Mouse (Mus musculus): ENCODE measurements around the gene Sptbn4. TPM values are rescaled to one million over a fixed set of nuclear protein-coding genes. Genes with fewer than 3 reads are reported as not detected.
A peak's percentile ranks its signal among the peaks of the same experiment; 100 is the strongest.

Gene Sptbn4
- polyA plus RNA-seq, 1 experiment from 2014 or later: 4.1 TPM

DNA sequence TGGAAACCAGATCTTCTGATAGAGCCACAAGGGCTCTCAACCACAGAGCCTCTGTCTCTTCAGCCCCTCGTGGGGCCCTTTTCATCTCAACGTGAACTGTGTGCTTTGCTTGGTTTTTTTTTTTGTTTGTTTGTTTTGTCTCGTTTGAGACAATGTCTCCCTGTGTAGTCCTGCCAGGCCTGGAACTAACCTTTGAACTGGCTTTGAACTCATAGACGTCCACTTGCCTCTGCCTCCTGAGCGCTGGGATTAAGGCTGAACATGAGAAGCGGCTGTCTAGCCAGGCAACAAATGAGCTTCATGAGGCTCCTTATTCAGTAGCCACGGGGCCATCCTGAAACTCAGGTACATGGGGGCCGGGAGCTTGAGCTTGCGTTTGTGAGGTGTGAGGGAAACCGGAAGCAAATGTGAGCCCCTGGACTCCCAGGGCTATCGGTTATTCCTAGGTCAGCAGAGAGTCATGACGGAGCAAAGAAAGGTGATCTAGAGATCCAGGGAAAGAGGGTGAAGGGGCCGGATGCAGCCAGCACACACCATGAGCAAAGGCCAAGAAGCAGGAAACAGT, 4.8 kb upstream of the Sptbn4 start:
- no peak for DNase-seq

GRCm38 (mm10) chr7:27451359-27451758, 3.9 kb upstream of the Sptbn4 start:
- H3K4me3 ChIP-seq (replicated peaks; ENCODE audit: low read depth, low read length): no peak overlapping the region
- no peak overlapping the region for H3K27ac ChIP-seq (replicated peaks; ENCODE audit: low read depth, low read length)
- no peak overlapping the region for H3K9ac ChIP-seq (replicated peaks; ENCODE audit: low read length)
- no peaks in the 10 kb centered on the region for H3K27me3 ChIP-seq (ENCODE audit: control insufficient read depth, insufficient read depth, low read length)
- DNase-seq: no peak
- H3K36me3 ChIP-seq (ENCODE audit: control insufficient read depth, insufficient read depth, low read length): no peaks in the 10 kb centered on the region
- WGBS: 95% methylated on average over 2 of the region's 2 CpGs
- H3K4me2 ChIP-seq (ENCODE audit: low read length): no peak overlapping the region
- no peak for ATAC-seq (ENCODE audit: low FRiP score, low TSS enrichment)
- H3K4me1 ChIP-seq (ENCODE audit: control insufficient read depth, insufficient read depth, low read length): peaks cover 9% of the 10 kb centered on the region; the same call in 1 of the 2 replicates
- no peaks in the 10 kb centered on the region for H3K9me3 ChIP-seq (ENCODE audit: control insufficient read depth, low read length)

More for the DNA sequence above, 4.8 kb upstream of the Sptbn4 start:
- H3K9ac ChIP-seq (replicated peaks; ENCODE audit: low read length): no peak overlapping the region
- no peak for ATAC-seq (ENCODE audit: low FRiP score, low TSS enrichment)
- H3K36me3 ChIP-seq (ENCODE audit: control insufficient read depth, insufficient read depth, low read length): no peaks in the 10 kb centered on the region
- 54% methylated on average over 13 of the region's 13 CpGs for WGBS
- H3K9me3 ChIP-seq (ENCODE audit: control insufficient read depth, low read length): no peaks in the 10 kb centered on the region
- H3K27me3 ChIP-seq (ENCODE audit: control insufficient read depth, insufficient read depth, low read length): no peaks in the 10 kb centered on the region
- H3K4me3 ChIP-seq (replicated peaks; ENCODE audit: low read depth, low read length): no peak overlapping the region
- no peak overlapping the region for H3K4me2 ChIP-seq (ENCODE audit: low read length)
- H3K27ac ChIP-seq (replicated peaks; ENCODE audit: low read depth, low read length): no peak overlapping the region
- peaks cover 5% of the 10 kb centered on the region; the same call in 1 of the 2 replicates for H3K4me1 ChIP-seq (ENCODE audit: control insufficient read depth, insufficient read depth, low read length)

GRCm38 (mm10) chr7:27449256-27449862, 1.9 kb upstream of the Sptbn4 start:
- H3K9ac ChIP-seq (replicated peaks; ENCODE audit: low read length): no peak overlapping the region
- peak; percentile 65 for DNase-seq
- H3K9me3 ChIP-seq (ENCODE audit: control insufficient read depth, low read length): no peaks in the 10 kb centered on the region
- H3K4me2 ChIP-seq (ENCODE audit: low read length): no peak overlapping the region
- peaks cover 13% of the 10 kb centered on the region; the same call in 1 of the 2 replicates for H3K4me1 ChIP-seq (ENCODE audit: control insufficient read depth, insufficient read depth, low read length)
- no peaks in the 10 kb centered on the region for H3K36me3 ChIP-seq (ENCODE audit: control insufficient read depth, insufficient read depth, low read length)
- H3K27me3 ChIP-seq (ENCODE audit: control insufficient read depth, insufficient read depth, low read length): no peaks in the 10 kb centered on the region
- WGBS: 62% methylated on average over 10 of the region's 10 CpGs
- H3K4me3 ChIP-seq (replicated peaks; ENCODE audit: low read depth, low read length): no peak overlapping the region
- ATAC-seq (ENCODE audit: low FRiP score, low TSS enrichment): no peak
- no peak overlapping the region for H3K27ac ChIP-seq (replicated peaks; ENCODE audit: low read depth, low read length)

GRCm38 (mm10) chr7:27448421-27449206, 1.1 kb upstream of the Sptbn4 start:
- Histone ChIP-seq H3K36me3 (ENCODE audit: control insufficient read depth, insufficient read depth, low read length) (no peaks in the 10 kb centered on the region), H3K9ac (replicated peaks; ENCODE audit: low read length) (peak overlapping the region; percentile 44; the same call in 1 of the 2 replicates), H3K4me1 (ENCODE audit: control insufficient read depth, insufficient read depth, low read length) (peaks cover 13% of the 10 kb centered on the region; the same call in 1 of the 2 replicates), H3K4me3 (replicated peaks; ENCODE audit: low read depth, low read length) (peak overlapping the region; percentile 61), H3K27ac (replicated peaks; ENCODE audit: low read depth, low read length) (no peak overlapping the region), H3K4me2 (ENCODE audit: low read length) (peak overlapping the region; percentile 90), H3K27me3 (ENCODE audit: control insufficient read depth, insufficient read depth, low read length) (0 out of 2 replicates have a peak, but pooled peaks cover 1% of the 10 kb centered on the region), H3K9me3 (ENCODE audit: control insufficient read depth, low read length) (no peaks in the 10 kb centered on the region)
- ATAC-seq (ENCODE audit: low FRiP score, low TSS enrichment): no peak
- 56% methylated on average over 15 of the region's 15 CpGs for WGBS
- DNase-seq: no peak

- no peaks in the 10 kb centered on the region for H3K36me3 ChIP-seq (ENCODE audit: control insufficient read depth, insufficient read depth, low read length)
Measured at GRCm38 (mm10) chr7:27446521-27447418, 716 bp downstream of the Sptbn4 start.

GRCm38 (mm10) chr7:27446051-27446450, 1.4 kb downstream of the Sptbn4 start:
- H3K4me2 ChIP-seq (ENCODE audit: low read length): peak overlapping the region; percentile 90
- H3K4me3 ChIP-seq (replicated peaks; ENCODE audit: low read depth, low read length): peak overlapping the region; percentile 61
- ATAC-seq (ENCODE audit: low FRiP score, low TSS enrichment): no peak; the same call in 1 of the 2 replicates
- peak overlapping the region; percentile 70 for H3K27ac ChIP-seq (replicated peaks; ENCODE audit: low read depth, low read length)
- H3K4me1 ChIP-seq (ENCODE audit: control insufficient read depth, insufficient read depth, low read length): peaks cover 13% of the 10 kb centered on the region; the same call in 1 of the 2 replicates
- H3K27me3 ChIP-seq (ENCODE audit: control insufficient read depth, insufficient read depth, low read length): 0 out of 2 replicates have a peak, but pooled peaks cover 3% of the 10 kb centered on the region
- 2% methylated on average over 18 of the region's 18 CpGs for WGBS
- no peaks in the 10 kb centered on the region for H3K36me3 ChIP-seq (ENCODE audit: control insufficient read depth, insufficient read depth, low read length)
- DNase-seq: peak; percentile 45
- peak overlapping the region; percentile 85 for H3K9ac ChIP-seq (replicated peaks; ENCODE audit: low read length)
- H3K9me3 ChIP-seq (ENCODE audit: control insufficient read depth, low read length): no peaks in the 10 kb centered on the region

More at GRCm38 (mm10) chr7:27446521-27447418, 716 bp downstream of the Sptbn4 start:
- peak; percentile 74 for DNase-seq
- peaks cover 13% of the 10 kb centered on the region; the same call in 1 of the 2 replicates for H3K4me1 ChIP-seq (ENCODE audit: control insufficient read depth, insufficient read depth, low read length)
- H3K27me3 ChIP-seq (ENCODE audit: control insufficient read depth, insufficient read depth, low read length): 0 out of 2 replicates have a peak, but pooled peaks cover 3% of the 10 kb centered on the region
- WGBS: 7% methylated on average over 52 of the region's 53 CpGs
- peak overlapping the region; percentile 90 for H3K4me2 ChIP-seq (ENCODE audit: low read length)
- peak; percentile 46 for ATAC-seq (ENCODE audit: low FRiP score, low TSS enrichment)
- peak overlapping the region; percentile 70 for H3K27ac ChIP-seq (replicated peaks; ENCODE audit: low read depth, low read length)
- H3K9ac ChIP-seq (replicated peaks; ENCODE audit: low read length): peak overlapping the region; percentile 85
- no peaks in the 10 kb centered on the region for H3K9me3 ChIP-seq (ENCODE audit: control insufficient read depth, low read length)
- peak overlapping the region; percentile 61 for H3K4me3 ChIP-seq (replicated peaks; ENCODE audit: low read depth, low read length)

DNA sequence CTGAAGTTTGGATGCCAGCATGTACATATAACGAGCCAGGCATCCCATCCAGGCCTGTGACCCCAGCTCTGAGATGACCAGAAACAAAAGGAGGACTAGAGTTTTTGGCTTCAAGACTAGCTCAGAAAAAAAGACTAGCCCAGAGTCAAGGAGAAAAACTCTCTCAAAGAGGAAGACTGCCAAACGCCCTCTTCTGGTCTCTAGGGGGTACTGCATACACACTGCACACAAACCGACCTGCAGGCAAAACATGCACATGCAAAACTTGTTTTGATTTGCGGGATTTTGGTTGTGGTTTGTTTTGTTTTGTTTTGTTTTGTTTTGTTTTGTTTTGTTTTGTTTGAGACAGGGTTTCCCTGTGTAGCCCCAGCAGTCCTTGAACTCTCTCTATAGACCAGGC, 7.5 kb downstream of the Sptbn4 start:
- DNase-seq (no peak), ATAC-seq (ENCODE audit: low FRiP score, low TSS enrichment) (no peak)
- Histone ChIP-seq H3K4me3 (replicated peaks; ENCODE audit: low read depth, low read length) (no peak overlapping the region), H3K9me3 (ENCODE audit: control insufficient read depth, low read length) (peaks cover 4% of the 10 kb centered on the region; the same call in 1 of the 2 replicates), H3K4me2 (ENCODE audit: low read length) (no peak overlapping the region), H3K36me3 (ENCODE audit: control insufficient read depth, insufficient read depth, low read length) (0 out of 2 replicates have a peak, but pooled peaks cover 3% of the 10 kb centered on the region), H3K9ac (replicated peaks; ENCODE audit: low read length) (no peak overlapping the region), H3K27ac (replicated peaks; ENCODE audit: low read depth, low read length) (no peak overlapping the region), H3K27me3 (ENCODE audit: control insufficient read depth, insufficient read depth, low read length) (0 out of 2 replicates have a peak, but pooled peaks cover 4% of the 10 kb centered on the region), H3K4me1 (ENCODE audit: control insufficient read depth, insufficient read depth, low read length) (no peaks in the 10 kb centered on the region)
- 79% methylated on average over 4 of the region's 4 CpGs for WGBS

DNA sequence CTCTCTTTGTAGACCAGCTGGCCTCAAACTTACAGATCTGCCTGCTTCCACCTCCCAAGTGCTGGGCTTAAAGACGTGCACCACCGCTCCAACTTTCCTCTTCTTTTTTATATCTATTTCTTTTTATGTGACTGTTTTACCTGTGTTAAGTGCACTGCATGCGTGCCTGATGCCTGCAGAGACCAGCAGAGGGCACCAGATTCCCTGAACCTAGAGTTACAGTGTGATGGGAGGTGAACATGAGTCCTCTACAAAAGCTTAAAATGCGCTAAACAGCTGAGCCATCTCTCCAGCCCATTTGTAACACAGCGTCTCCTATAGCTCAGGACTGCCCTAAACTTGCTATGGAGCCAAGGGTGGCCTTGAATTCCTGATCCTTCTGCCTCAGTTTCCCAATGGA, 9.9 kb downstream of the Sptbn4 start:
- 58% methylated on average over 5 of the region's 5 CpGs for WGBS
- Histone ChIP-seq H3K27me3 (ENCODE audit: control insufficient read depth, insufficient read depth, low read length) (peaks cover 17% of the 10 kb centered on the region; the same call in 1 of the 2 replicates), H3K4me3 (replicated peaks; ENCODE audit: low read depth, low read length) (no peak overlapping the region), H3K27ac (replicated peaks; ENCODE audit: low read depth, low read length) (no peak overlapping the region), H3K36me3 (ENCODE audit: control insufficient read depth, insufficient read depth, low read length) (0 out of 2 replicates have a peak, but pooled peaks cover 3% of the 10 kb centered on the region), H3K4me2 (ENCODE audit: low read length) (no peak overlapping the region), H3K9me3 (ENCODE audit: control insufficient read depth, low read length) (peaks cover 4% of the 10 kb centered on the region; the same call in 1 of the 2 replicates), H3K9ac (replicated peaks; ENCODE audit: low read length) (no peak overlapping the region), H3K4me1 (ENCODE audit: control insufficient read depth, insufficient read depth, low read length) (no peaks in the 10 kb centered on the region)
- DNase-seq: peak; percentile 45
- no peak for ATAC-seq (ENCODE audit: low FRiP score, low TSS enrichment)
